Comparison of ENCODE assay signal across 8 mouse cellular contexts in genomic region chr6:90624184-90624583, GRCm38 (mm10). TPM values are rescaled to one million over a fixed set of nuclear protein-coding genes. Genes with fewer than 3 reads are reported as not detected.
DNase-seq lines count a peak whose midpoint lies in the region; TF ChIP-seq lines count a peak whose summit lies in the region.
"Had no signal": no experiment of that assay in that cellular context is flagged by ENCODE, and none has a peak within 500 bp of the region (broad histone marks: within the 10 kb centered on the region; RNA-seq: fewer than 3 reads in every experiment).

No protein-coding gene starts in this region.

- no peak for TF ChIP-seq CTCF in lung, adult 2 months (IDR thresholded peaks at IDR 0.05; ENCODE audit: insufficient read depth, low read length)
- no peak for TF ChIP-seq CTCF in gastrocnemius, adult 2 months (IDR thresholded peaks at IDR 0.05)

- no peak for TF ChIP-seq POLR2A in lung, adult 2 months (IDR thresholded peaks at IDR 0.05; ENCODE audit: borderline replicate concordance, extremely low read depth, low read depth, low read length)

- no peak overlapping the region for H3K4me3 ChIP-seq in lung, adult 2 months (replicated peaks; ENCODE audit: extremely low read depth, low read depth, low read length)
- H3K4me3 ChIP-seq in gastrocnemius, adult 2 months: peak overlapping the region; percentile 38

- H3K27ac ChIP-seq in gastrocnemius, adult 2 months: peak overlapping the region; percentile 92

- H3K4me1 ChIP-seq in lung, adult 2 months (ENCODE audit: control insufficient read depth, insufficient read depth, low read length): peaks cover 11% of the 10 kb centered on the region

- peak; percentile 56 to 61 for DNase-seq in lung, adult 18-20 months
- no peak for DNase-seq in lung, adult 2 months
- DNase-seq in gastrocnemius, adult 2 months: peak; percentile 92
- peak; percentile 65 to 74 for DNase-seq in heart, postnatal 10 days
- DNase-seq in lung, postnatal 14 days: peak; percentile 79
- no peak for DNase-seq in cerebellum, postnatal 36 days
- no peak for DNase-seq in frontal cortex, postnatal 10 days (ENCODE audit: low spot score in 2 of 2)
- DNase-seq: kidney, adult 8-10 months had no signal

- intact Hi-C loops in gastrocnemius, adult 2 months (cut with DNase I): no loop called here
- intact Hi-C loops in heart, postnatal 10 days (cut with DNase I): no loop called here

- WGBS in lung, adult 2 months: 48% methylated on average over 6 of the region's 6 CpGs

RNA-seq across cellular contexts. Expression of gene Slc41a3, which starts 19.7 kb away (rescaled TPM):
- polyA plus RNA-seq in lung, adult 2 months (2012; rRNA removed): 11.1 and 13.8 TPM in 2 replicates
- 100 to 1,000 TPM in 1 of 2 experiments, 10 to 100 TPM in 1; 75.0 to 118 TPM for total RNA-seq in gastrocnemius, adult 2 months (2021)
- 10 to 100 TPM; 38.5 to 40.4 TPM for total RNA-seq in heart, postnatal 10 days (2021)

Comparison
In these comparisons a context has a peak if more than half of its experiments do, and no peak if none do; other contexts are left out.
1. DNase-seq: peak in lung, adult 18-20 months (2 of 2), gastrocnemius, adult 2 months (single experiment), heart, postnatal 10 days (2 of 2) and lung, postnatal 14 days (single experiment); none in lung, adult 2 months (single experiment), cerebellum, postnatal 36 days (0 of 2) and frontal cortex, postnatal 10 days (0 of 2).